Mouse (Mus musculus): ENCODE data around the gene Elovl3.
"Not testable (repeated sequence)": the region's sequence is repeated elsewhere in the genome, so short reads cannot be mapped to it uniquely, and the experiment has no call there.

Gene Elovl3

DNA sequence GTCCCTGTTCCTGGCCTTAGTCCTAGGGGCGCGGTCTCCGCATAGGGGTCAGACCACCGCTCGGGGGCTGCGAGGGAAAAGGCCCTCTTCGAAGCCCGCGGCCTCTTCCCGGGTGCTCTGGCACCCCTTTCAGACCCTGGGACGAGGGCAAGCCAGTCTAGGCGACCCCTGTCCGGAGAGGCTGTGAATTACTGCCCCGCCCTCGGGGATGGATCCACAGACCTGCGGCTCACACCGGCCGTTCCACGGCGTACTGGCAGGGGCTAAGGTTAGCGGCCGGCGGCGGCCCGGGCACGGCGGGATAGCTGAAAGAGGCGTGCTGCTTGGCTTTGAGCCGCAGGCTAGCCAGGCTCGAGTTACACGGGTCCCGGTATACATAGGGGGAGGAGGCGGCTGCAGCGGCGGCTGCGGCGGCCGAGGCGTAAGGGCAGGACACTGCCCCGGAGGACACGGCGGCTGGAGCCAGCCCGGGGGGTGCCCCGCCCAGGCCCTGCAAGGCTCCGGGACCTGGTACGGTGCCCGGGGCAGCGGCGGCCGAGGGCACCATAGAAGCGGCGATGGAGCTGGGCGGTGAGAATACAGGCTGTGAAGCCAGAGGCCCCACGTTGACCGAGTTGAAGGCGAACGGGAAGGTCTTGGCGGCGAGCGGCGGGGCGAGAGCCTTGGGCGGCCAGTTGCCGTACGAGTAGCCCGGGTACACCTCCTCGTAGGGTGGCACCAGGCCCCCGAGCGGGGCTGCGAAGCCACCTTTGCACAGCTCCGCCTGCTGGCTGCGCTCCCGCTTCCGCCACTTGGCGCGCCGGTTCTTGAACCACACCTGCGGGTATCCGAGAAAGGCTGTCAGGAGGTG, 4.3 kb downstream of the Elovl3 start:
- no peak for DNase-seq (ENCODE audit: low spot score in 2 of 2)

DNA sequence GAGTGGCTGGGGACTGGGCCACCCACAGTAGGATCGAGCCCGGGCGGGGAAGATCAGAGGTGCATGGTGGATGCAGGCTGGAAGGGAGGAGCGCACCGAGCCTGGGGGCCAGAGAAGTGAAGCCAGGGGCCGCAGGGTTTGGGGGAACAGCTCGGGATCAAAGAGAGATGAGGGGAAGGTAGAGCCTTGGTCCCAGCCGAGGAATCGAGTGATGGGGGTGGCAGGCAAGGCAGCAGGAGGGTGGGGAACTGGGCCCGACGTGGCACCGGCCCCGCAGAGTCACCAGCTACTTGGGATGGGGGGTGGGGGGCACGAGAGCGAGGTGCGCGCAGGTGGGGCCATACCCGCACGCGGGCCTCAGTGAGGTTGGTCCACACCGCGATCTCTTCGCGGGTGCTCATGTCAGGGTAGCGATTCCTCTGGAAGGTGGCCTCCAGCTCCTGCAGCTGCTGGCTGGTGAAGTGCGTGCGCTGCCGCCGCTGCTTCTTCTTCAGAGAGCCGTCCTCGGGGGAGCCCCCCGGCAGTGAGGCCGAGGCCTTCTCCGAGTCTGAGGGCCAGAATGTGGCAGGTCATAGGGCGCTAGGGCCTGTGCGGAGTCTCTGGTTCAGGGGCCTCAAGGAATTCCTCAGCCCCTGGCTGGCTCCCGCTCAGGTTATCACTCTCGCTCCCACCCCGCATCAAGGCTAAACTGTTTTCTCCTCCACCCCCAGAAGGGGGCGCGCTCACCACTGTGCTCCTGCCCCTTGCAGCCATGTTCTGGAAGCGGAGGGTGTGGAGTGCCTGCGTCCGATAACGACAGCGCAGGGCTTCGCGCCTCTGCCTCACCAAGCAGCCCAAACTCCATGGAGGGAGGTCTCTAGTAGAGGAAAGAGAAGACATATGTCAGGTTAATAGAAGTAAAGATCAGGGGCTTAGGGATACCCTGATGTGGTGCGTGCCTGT, 5.2 kb downstream of the Elovl3 start:
- DNase-seq (ENCODE audit: low spot score in 2 of 2): peak; percentile 31 to 45

DNA sequence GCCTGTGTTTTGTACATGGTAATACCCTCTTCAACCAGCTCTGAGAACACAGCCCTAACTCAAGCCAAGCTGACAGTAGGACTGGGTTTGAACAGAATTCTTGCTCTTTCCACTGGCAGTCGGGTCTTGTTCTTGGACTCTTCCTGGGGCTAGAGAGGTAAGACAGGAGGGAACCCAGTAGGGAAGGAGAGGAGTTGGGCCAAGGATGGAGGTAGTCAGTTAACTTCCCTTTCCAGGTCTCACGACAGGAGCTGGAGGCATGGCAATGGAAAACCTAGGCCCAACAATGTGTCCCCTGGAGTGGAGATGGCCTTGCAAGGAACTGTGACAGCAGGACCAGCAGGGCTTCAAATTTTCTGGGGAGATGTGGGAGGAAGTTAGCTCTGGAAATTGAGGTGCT, 8.6 kb downstream of the Elovl3 start:
- no peak for DNase-seq (ENCODE audit: low spot score in 2 of 2)

DNA sequence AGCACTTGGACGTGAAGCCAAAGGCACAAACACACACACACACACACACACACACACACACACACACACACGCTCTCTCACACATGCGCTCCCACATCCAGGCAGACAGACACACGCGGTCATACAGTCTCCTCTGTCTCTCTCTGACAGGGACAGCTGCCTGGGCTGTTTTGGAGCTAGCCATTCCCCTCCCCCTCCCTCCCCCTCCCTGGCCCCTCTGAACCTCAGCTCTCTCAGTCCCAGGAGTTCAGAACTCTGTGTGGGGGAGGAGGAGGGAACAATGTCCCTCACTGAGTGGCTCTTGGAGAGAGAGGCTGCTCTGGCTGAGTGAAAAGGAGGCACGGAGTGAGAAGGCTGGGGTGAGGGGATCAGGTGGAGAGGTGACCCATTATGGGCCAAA, 9.4 kb downstream of the Elovl3 start:
- DNase-seq (ENCODE audit: low spot score in 2 of 2): no peak

DNA sequence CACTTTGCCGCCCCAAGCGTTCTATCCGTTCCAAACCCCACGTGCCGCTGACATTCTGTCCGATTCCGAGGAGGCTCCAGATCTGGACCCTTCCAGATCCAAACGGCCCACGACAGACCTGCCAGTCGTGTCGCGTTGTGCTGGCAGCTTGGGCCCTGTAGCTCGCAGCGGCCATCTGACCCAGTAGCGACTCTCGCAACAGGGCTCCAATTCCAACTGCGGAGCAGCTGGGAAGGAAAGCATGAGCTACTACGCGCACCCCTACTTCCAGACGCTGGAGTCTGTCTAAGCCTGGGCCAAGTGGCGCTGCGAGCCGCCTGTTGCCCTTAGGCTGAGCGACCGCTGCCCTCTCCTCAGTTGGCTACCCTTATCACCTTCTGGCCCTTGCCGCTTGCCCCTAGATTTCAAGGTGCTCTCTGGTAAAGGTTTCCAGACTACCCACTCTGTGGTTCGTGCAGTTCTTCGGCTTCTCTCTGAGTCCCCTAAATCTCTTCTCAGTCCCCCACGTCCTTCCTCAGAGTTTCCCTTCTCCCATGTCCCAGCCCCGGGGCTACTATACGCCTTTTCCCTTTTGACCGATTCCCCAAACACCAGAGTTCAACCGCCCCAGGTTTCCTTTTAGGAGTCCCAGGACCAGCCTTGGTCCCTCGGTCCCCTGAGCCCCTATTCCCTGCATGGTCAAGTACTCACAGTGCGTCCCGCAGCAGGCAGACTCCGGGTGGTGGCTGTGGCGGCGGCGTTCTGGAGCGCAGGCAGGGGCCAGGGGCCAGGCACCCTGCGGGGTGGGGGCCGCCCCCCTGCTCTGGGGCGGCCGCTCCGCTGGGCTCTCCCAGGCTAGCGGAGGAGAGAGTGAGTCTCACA, 16.0 kb downstream of the Elovl3 start, which contains the start of gene Pitx3:
Pitx3 (minus strand) TSS at position 816 of the 861 bp plus-strand sequence.
- no peak for DNase-seq (ENCODE audit: low spot score in 2 of 2)

DNA sequence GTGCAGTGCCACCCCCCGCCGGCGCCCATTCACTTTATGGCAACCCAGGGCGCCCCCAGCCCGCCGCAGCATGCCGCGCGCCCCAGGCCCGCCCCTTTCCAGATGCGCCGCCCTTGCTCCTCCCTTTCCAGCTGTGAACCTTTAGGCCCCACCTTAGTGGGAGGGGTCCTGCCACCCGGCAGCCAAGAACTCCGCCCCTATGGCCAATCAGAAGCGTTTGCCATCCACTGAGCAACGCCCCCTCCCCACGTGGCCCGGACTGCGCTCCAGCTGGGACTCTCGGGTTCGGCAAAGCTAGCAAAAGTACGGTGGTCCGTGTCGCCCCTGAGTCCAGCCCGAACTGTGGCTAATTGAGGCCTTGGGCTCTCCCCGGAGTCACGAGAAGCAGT, 16.7 kb downstream of the Elovl3 start:
- DNase-seq (ENCODE audit: low spot score in 2 of 2): peak in 1 of 2 experiments; percentile 19

DNA sequence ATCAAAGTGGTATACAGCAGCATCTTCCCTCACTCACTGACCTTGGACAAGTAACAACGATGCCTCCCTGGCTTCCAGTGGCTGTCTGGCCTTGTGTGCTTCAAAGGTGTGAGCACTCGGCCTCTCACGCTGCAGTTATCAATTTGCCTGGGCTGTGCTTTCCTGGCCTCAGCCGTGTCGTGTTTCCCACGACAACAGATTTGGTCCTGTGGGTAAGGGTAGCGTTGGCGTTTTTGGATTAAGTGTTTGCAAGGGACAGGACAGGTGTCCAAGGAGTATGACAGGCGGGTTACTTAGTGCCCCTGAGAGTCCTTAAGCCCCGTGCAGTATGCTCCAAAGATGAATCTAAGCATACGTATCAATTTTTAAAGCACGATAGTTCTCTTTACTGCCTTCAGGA, 17.4 kb downstream of the Elovl3 start:
- DNase-seq (ENCODE audit: low spot score in 2 of 2): no peak

DNA sequence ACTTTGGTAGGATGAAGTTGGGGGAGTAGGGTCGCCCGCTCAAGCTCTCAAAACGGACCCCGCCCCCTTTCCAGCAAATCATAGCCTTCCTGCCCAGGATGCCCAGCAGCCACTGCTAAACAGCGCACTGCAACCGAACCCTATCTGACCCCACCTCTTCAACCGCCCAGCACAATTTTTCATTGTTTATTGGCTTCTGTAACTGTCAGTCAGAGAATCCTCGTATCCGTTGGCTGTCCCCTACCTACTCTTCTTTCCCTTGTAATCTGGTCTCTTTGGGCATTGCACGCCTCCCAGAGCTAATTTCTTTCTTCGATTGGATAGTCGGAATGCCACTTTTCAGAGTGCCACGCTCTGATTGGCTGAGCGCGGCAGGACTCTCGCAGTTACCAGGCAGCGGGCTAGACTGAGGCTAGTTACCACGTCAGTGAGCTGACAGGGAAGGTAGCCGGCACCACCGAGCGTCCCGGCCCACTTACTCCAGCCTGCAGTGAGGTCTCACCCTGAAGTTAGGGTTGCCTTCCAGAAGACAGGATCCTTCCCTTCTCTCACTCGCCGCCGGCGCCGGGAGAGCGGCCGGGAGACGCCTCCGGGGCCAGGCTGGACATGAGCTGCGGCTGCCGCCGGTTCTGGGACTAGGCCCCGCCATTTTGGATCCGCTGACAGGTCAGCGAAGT, 20.6 kb downstream of the Elovl3 start, which contains the start of gene Gbf1:
Gbf1 (plus strand) TSS at position 383 of the 677 bp plus-strand sequence.
- peak; percentile 89 to 90 for DNase-seq (ENCODE audit: low spot score in 2 of 2)

DNA sequence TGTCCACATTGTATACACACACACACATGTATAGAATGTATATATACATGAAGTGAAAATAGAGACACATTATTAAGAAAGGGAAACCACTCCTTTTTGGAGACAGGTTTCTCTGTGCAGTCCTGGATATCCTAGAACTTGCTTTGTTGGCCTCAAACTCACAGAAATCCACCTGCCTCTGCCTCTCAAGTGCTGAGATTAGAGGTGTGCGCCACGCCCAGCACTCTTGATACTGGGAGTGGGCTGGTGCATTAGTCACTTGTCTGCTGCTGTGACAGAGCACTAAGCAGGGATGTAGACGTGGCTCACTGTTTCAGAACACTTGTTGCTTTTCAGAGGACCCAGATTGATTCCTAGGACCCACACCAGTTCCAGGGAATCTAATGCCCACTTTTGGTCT, 34.3 kb downstream of the Elovl3 start:
- no peak for DNase-seq (ENCODE audit: low spot score in 2 of 2)

DNA sequence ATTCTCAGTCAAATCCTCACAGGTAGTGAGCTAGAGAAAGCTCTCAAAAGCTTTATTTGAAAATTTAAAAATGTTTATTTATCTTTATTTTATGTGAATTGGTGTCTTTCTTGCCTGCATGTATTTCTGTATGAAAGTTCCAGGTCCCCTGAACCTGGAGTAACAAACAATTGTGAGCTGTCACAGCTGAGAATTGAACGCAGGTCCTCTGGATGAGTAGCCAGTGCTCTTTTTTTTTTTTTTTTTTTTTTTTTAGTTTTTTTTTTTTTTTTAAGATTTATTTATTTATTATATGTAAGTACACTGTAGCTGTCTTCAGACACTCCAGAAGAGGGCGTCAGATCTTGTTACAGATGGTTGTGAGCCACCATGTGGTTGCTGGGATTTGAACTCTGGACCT, 35.5 kb downstream of the Elovl3 start:
- not testable (repeated sequence) for DNase-seq (ENCODE audit: low spot score in 2 of 2)

DNA sequence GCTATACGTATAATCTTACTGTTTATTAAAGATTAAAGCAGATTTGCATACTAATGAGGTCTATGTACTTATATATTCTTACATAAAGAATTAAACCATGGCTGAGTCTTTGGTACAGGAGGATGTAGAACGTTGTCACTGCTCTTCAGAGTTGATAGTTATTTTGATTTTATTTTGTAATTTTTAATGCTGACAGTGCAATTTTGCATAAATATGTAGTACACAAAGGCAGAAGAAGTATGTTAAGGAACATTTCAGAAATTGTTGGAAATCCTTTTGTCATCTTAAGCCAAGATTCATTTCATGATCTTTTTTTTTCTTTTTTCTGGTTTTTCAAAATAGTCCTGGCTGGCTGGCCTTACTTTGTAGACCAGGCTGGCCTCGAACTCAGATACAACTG, 37.7 kb downstream of the Elovl3 start:
- DNase-seq (ENCODE audit: low spot score in 2 of 2): no peak

DNA sequence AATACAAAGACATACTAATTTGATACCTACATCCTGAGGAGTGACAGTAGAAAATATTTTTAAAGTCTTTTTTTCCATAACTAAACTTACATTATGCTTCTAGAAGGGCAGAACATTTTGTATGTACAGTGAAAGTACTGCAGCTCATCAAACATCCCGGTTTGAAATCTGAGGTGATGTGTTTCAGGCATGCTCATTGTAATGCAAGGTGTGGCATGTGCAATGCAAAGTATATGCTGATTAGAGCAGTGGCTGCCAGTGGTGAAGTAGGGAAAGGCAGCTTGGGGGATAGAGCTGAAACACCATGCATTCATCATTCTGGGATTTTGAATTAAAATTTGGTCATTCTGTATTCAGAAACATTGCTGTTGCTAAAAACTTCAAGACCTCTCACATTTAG, 38.2 kb downstream of the Elovl3 start:
- no peak for DNase-seq (ENCODE audit: low spot score in 2 of 2)

DNA sequence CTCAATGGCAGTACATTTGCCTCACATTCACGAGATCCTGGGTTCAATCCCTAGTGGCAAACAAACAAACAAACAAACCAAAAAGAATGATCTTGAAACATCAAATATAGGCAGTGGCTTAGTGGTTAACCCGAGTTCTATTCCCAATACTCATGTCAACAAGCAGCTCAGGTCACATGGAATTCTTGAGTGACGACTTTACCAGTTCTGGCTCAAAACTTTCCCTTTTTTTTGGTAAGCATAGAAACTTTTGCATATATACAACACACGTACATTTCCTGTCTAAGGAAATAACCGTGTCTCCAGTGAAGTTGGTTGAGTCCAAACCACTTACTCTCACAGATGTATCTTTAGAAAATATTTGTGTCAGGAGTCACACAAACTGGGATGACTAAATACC, 40.8 kb downstream of the Elovl3 start:
- no peak for DNase-seq (ENCODE audit: low spot score in 2 of 2)

DNA sequence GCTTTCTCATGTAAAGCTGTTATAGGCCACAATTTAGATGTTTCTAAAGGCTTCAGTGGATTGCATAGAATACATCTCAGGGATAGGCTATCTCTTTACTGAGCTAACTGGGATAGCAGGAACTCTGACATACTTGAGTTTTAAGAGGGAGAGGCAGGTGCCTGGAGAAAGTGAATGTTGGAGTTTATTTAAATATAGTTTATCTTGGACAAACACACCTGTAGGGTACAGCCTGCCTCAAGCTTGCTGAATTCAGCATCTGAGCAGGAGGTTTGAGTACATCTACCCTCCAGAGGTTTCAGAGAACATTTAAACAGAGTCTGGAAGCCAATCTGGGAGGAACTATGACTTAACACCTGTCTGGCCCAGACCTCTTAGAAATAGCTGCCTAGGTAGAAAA, 43.5 kb downstream of the Elovl3 start:
- DNase-seq (ENCODE audit: low spot score in 2 of 2): no peak

DNA sequence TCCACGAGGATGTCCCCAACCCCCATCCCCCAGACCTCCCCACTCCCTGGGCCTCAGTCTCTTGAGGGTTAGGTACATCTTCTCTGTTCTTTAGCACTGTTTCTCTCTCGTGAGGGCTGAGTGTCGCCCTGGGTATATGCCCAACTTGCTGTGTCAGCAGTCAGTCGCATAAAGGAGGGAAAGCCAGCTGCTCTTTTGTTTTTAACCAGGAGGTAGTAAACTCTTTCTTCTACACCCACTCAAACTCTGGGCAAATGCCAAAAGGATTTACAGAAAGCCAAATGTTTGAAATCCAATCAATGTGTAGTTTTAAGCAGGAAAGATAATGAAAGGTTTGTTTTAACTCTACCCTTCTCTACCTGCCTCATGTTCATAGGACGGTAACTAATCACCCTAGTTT, 45.3 kb downstream of the Elovl3 start:
- DNase-seq (ENCODE audit: low spot score in 2 of 2): no peak

DNA sequence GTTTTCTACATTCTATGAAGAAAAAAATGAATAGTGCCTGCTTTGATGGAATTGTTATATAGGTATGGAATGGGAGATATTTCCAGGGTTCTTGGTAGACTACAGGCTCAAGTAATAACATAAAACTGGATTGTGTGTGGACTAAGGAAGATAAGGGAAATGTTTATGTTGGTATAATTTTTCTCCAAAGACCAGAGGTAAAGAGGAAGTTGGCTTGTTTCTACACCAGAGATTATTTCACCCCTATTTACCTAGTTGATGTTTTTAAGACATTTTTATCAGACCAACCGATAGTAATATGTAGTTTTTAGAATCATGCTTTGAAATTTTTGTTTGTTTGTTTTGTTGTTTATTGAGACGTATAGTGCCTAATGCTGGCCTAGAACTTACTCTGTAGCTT, 48.6 kb downstream of the Elovl3 start:
- no peak for DNase-seq (ENCODE audit: low spot score in 2 of 2)

DNA sequence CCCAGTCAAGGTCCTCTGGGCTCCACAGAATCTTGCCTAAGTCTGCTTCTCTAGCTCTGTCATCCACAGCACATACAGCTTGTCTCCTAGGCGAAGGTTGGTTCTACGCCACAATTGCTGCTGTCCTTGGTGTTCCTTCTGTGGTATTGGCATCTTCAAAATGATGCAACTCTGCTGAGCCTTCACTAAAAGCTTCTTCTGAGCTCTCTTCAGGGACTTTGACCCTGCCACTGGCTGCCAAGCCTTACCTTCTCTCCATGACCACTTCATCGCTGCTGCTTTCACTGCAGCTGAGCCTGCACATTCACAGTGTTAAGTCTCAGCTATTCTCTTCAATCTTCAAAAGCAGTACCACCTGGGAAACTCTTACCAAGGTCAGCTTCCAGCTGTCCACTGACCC, 50.5 kb downstream of the Elovl3 start:
- no peak for DNase-seq (ENCODE audit: low spot score in 2 of 2)

Data from frontal cortex, postnatal 25 days (tissue).